Mouse (Mus musculus): ENCODE measurements around the gene C530008M17Rik. TPM values are rescaled to one million over a fixed set of nuclear protein-coding genes. Genes with fewer than 3 reads are reported as not detected.

C530008M17Rik gene
- total RNA-seq, 2 experiments from 2014 or later, result 2.2 to 2.3 TPM

DNA sequence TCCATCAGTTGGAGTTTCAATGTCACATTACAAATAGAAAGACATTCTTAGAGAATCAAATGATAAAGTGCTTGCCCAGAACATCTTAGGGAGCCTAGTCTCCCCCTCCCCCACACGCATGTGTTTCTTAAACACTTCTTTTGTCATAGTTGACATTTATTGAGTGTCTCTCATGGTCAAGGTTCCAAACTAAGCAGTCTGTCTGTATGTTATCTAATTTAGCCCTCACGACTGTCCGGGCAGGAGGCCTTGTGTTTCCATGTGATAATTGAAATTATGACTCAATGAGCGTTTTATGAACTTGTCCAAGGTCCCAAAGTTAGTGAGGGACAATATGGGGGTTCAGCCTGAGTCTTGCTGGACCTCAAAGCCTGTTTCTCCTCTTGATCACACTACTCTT, 5.0 kb downstream of the C530008M17Rik start:
- no peak for DNase-seq (ENCODE audit: low spot score)
- intact Hi-C loops (cut with DNase I), result no loop called here

DNA sequence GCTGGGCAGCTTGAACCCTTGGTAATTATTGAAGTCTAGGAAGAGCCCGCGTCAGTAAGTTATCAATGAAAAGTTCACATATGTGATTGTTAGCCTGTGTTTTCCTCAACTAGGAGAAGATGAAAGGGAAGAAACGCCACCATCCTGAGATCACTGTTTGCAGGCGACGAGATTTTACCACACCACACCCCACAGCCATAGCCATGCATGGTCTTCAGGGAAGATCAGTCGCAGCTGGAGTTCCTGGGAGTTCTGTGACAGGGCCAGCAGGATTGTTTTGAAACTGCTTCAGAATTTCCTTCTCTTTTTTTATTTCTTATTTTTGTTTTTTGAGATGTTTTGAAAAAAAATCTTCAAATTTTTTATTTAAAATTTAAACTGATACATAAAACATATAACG, 8.6 kb downstream of the C530008M17Rik start:
- intact Hi-C loops (cut with DNase I), result no loop called here
- DNase-seq (ENCODE audit: low spot score), result no peak

DNA sequence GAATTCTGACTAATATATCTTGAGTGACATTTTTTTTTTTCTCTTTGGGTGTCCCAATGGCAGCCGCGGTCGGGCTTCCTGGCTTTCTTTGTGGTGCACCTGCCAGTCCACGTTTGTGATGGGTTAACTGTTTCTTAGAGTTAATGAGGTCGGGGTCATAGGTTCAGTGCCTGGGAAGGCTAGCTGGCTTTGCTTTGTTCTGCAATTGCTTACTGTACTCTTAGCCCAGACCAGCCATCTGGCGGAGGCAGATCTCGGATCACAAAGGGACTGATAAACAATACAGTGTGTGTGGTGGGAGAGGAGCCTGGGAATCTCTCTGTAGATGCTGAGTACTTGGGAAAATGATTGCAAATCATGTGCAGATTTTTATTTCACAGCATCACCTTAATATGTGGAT, 9.1 kb downstream of the C530008M17Rik start:
- DNase-seq (ENCODE audit: low spot score), result no peak
- intact Hi-C loops (cut with DNase I), result no loop called here

DNA sequence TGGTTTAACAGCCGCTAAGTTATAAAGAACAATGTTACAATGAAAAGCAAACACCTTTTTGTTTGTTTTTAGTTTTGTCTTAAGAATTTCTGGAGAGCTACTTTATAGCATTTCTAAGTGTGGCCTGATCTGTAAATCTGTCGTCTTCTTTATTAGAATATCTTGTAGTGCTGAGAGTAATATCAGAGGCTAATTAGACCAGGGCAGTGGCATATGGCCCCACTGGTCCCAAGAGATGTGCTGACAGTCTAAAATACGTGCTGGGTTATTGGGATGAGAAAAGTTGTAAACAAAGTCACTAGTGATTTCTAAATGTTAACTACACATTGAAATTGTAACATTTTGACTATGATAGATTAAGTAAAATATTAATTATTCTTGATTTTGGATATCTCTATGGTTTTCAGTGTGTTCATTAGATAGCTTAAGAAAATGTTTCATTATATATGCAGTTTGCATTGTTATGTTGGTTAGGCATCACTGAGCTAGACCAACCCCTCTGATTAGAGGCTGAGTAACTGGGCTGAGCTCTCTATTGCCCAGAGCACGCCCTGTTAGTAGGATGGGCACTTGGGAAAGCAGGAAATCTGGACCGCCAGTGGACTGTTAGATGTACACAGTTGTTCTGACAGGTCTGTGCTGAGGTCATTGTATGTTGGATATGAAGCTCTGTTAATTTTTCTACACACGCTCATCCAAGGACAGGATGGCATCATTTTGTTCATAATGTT, 9.9 kb downstream of the C530008M17Rik start:
- intact Hi-C loops (cut with DNase I), result no loop called here
- DNase-seq (ENCODE audit: low spot score), result no peak

DNA sequence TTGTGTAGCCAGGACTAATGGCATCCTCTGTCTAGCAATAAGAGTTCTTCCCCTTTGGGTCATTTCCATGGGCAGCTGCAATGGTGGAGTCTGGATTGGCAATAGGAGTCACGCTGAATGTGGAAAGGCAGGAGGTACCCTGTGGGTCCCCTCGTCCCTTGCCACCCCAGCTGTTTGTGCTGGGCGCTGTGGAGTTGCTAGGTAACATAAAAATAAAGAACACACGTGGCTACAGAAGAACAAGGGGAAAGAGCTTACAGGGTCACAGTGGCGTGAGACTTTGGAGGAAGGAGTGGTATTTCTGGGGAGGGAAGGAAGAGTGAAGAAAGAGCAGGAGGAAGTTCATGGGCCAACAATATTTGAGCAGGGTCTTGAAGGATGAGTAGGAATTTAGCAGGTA, 11.8 kb downstream of the C530008M17Rik start:
- no peak for DNase-seq (ENCODE audit: low spot score)
- intact Hi-C loops (cut with DNase I), result no loop called here

DNA sequence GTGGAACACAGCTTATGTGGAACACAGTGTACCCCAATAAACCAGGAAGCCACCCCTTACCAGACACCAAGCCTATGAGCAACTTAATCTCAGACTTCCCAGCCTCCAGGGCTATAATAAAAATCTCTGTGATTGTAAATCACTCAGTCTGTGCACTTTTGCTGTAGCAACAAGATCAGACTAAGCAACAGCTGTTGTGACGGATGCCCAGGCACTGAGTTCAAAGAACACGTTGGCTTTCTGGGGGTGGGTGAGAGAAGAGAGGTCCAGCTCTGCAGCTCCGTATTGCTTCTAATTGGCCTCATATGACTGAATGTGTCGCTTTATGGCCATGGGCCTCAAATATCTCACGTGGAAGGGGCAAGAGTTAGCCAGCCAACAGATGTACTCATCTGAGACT, 12.2 kb downstream of the C530008M17Rik start:
- intact Hi-C loops (cut with DNase I), result no loop called here
- DNase-seq (ENCODE audit: low spot score), result no peak

DNA sequence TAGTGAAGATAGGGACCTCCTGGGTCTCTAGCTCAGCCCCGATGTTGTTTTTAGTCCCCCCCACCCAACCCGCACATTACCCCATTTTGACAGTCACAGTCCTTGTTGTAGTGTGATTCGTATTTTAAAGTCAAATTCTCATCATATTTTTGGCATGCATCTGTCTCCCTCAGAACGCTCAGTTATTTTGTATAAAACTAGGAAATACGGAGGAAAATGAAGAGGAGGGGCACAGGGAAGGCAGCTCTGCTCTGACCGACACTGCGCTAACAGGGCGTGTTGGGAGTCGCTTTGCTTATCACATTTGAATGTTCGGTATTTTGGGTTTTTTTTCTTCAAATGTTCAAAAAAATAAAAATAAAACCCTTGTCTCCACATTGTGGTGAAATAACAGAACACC, 13.9 kb downstream of the C530008M17Rik start:
- intact Hi-C loops (cut with DNase I), result no loop called here
- no peak for DNase-seq (ENCODE audit: low spot score)

DNA sequence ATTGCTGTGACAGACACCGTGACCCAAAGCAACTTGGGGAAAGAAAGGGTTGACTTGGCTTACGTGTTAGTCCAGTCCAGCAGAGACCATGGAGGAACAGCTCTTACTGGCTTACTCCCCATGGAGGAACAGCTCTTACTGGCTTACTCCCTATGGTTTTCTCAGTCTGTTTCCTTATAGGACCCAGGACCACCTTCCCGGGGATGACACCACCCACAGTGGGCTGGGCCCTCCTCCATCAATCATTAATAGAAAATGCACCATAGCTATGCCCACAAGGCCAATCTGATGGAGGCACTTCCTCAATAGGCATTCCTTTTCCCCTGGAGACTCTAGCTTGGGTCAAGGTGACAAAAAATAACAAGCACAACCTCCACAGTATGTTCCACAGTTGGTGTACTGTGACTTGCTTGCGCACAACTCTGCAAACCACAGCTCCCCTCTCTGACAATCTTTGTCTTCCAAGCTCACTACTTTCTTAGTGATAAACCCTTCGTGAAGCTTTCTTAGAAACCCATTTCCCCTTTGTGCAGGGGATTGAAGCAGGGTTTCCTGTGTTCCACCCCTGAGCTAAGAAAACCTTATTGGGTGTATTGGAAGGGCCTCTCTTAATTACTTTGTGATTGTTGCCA, 17.8 kb downstream of the C530008M17Rik start:
- intact Hi-C loops (cut with DNase I), result no loop called here
- DNase-seq (ENCODE audit: low spot score), result no peak

DNA sequence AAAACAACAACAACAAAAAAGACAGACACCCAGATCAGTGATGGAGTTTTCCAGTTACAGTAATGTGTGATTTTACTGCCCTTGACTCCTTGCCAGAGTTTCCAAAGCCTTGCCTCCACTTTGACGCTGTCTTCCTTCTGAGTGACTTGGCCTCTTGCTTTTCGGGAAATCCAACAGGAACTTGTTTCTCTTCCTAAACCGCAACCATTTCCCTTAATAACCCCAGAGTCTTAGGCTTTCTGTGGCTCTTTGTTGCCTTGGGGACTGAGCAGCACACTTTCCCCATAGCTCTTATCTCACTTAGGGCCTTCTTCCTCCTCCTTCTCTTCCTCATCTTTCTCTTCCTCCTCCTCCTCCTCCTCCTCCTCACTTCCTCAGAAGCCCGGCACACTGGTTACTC, 19.1 kb downstream of the C530008M17Rik start:
- intact Hi-C loops (cut with DNase I), result no loop called here

DNA sequence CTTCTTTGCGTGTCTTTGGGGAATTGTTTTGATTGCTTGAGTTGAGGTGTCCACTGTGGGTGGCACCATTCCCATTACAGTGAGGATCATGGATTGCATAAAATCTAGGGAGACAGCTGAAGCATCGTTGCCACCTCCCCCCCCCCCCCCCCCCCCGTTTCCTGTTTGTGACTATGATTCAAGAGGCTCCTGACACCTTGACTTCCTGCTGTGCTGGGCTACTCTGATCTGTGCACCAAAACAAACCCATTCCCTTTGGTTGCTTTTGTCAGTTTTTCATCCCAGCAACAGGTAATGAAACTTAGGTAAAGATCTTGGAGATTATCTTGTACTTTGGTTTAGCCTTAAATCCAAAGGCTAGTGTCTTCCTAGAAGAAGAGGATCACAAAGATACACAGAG, 24.6 kb downstream of the C530008M17Rik start:
- intact Hi-C loops (cut with DNase I), result no loop called here
- DNase-seq (ENCODE audit: low spot score), result no peak

More for the DNA sequence above, 19.1 kb downstream of the C530008M17Rik start:
- DNase-seq (ENCODE audit: low spot score), result no peak

DNA sequence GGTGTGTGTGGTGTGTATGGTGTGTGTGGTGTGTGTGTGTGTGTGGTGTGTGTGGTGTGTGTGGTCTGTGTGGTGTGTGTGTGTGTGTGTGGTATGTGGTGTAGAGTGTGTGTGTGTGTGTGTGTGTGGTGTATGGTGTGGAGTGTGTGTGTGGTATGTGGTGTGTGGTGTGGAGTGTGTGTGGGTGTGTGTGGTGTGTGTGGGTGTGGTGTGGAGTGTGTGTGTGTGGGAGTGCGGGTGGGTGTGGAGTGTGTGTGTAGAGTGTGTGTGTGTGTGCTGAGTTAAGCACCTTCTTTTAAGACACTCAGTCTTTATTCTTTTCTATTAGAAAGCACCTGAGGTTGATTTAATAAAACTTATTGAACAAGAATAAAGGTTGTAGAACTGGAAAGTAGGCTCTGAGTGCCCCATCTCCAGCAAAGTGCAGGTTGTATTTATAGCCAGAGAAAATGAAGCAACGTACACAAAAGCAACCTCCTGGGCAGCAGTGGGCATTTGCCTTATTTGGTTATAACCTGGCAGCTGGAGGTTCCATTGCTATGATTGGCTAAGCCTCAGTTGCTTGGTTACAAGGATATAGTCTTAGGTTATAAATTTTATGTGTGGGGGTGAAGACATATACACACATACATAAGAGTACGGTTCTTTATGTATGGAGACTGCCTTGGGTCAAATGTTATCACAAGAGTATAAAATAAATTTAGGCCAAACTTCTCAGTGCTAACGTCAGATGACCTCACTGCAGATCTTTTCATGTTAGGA, 25.8 kb downstream of the C530008M17Rik start:
- intact Hi-C loops (cut with DNase I), result no loop called here
- DNase-seq (ENCODE audit: low spot score), result no peak

DNA sequence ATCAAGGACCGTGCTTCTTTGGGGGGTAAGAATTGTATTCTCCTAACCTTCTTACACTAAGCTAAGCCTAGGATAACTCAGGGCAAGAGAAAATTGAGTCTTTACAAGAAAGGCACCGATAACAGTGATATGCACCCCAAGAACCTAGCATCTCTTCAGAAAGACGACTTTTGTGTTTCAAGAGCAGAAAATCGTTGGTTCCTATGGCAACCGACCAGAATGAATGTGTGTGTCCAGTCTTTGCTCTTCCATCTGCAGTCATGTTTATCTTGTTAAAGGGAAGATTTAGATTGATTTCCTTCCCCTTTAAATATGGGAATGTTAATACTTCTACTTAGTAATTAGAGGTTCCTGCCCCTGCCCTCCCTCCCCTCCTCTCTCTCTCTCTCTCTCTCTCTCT, 27.1 kb downstream of the C530008M17Rik start:
- intact Hi-C loops (cut with DNase I), result no loop called here
- DNase-seq (ENCODE audit: low spot score), result no peak

DNA sequence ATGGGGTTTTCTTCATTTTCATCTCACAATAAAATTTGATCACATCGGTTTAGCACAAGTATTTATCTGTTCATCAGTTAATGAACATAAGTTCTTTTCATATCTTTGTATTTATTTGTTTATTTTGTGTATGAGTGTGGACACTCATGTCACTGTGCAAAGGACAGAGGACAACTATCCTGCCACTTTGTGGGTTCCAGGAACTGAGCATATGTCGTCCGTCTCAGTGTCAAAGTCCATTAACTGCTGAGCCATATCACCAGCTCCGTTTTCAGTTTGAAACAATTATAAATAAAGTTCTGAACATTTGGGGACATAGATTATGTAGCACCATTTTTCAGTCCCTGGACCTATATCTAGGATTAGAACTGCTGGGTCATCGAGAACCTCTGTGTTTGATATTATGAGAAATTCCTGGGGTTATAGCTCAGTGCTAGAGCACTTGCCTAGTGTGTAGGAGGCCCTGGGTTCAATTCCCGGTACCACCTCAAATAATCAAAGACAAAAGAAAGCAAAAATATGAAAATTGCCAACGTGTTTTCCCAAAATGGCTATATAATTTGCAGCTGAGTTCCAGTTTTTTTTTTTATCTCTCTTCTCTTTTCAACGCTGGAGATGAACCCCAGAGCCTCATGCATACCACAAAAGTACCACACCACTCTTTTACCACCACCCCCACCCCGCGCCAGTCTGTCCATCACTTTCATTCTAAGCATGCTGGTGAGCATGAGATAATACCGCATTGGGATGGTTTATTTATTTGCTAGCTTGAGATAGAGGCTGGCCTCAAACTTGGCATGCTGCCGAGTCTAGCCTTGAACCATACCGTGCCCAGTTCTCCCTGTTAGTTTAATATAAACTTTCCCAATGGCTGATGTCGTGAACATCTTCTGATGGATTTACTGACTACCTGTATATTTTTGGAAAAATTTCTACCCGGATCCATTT, 28.6 kb downstream of the C530008M17Rik start:
- intact Hi-C loops (cut with DNase I), result no loop called here
- no peak for DNase-seq (ENCODE audit: low spot score)

DNA sequence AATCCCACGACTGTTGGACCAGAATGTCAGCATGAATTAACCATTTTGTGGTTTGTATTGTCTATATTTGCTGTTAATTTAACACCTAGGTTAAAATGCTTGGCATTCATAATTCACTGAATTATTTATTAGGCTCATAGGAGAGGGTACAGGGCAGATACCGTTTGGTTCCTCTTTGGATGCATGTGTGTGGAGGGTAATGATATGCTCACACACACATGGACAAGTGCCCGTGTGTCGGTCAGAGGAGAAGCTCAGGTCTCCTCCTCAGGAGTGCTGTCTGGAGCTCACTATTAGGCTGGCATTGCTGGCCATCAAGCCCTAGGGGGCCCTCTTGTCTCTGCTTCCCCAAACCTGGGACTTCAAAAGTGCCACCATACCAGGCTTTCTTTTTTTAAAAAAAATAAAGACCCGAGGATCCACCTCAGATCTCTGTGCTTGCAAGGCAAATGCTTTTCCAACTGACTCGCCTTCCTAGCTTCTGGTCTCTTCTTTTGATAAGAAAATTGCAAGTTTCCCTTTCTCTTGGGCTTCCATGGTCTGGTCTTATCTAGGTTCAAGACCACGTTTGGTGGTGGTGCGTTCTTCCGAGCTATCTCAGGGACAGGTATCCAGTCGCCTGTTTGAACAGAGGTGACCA, 31.8 kb downstream of the C530008M17Rik start:
- DNase-seq (ENCODE audit: low spot score), result no peak
- intact Hi-C loops (cut with DNase I), result no loop called here

DNA sequence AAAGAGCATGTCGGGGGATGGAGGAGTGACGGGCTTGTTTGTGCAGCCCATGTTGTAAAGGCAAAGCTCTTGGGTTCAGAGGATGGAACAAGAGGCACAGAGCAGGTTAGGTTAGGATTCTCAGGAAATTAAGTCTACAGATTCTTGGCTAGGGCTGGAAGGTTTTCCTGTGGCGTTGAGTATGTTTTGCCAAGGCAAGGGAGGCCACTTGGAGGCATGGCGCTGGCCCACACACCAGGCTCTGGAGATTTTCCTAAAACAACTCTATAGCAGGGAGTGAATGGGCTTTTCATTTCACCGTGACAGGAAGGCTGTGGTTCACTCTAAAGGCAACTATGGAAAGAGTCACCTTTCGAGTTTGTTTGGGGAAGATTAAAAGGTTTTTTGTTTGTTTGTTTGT, 32.3 kb downstream of the C530008M17Rik start:
- intact Hi-C loops (cut with DNase I), result no loop called here
- no peak for DNase-seq (ENCODE audit: low spot score)

DNA sequence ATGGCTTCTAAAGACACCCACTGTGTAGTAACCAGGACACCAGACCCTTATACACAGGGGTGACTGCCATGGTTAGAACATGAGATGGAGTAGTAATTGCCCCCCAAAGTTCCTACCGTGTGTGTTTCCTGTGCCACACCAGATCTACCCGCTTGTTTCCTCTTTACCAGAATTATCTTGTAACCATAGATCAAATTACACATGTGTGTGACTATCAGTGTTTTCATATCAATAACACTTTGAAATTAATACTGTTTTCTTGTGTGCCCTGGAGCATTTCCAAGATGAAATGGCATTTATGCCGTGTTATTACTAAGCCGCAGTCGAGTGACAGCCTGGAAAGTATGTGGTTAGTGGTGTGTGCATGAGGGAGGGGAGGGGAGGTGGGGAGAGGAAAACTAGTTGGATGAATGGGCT, 33.9 kb downstream of the C530008M17Rik start:
- DNase-seq (ENCODE audit: low spot score), result no peak
- intact Hi-C loops (cut with DNase I), result no loop called here

DNA sequence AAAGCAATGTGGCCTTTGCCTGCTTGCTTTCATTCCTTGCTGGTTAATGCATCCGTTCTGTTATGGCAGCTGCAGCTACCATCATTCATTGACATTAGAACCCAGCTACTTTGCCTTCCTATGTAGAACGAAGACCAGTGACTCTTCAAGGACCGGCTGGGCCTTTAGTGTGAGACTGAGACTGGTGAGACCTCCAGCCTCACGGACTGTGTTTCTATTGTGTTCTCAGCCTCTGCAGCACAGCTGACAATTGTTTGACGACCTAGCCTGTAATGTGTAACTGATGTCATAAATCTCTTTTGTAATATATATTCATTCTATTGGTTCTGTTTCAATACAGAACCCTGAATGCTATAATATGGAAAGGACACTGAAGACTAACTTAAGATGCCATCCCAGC, 34.9 kb downstream of the C530008M17Rik start:
- intact Hi-C loops (cut with DNase I), result no loop called here

DNA sequence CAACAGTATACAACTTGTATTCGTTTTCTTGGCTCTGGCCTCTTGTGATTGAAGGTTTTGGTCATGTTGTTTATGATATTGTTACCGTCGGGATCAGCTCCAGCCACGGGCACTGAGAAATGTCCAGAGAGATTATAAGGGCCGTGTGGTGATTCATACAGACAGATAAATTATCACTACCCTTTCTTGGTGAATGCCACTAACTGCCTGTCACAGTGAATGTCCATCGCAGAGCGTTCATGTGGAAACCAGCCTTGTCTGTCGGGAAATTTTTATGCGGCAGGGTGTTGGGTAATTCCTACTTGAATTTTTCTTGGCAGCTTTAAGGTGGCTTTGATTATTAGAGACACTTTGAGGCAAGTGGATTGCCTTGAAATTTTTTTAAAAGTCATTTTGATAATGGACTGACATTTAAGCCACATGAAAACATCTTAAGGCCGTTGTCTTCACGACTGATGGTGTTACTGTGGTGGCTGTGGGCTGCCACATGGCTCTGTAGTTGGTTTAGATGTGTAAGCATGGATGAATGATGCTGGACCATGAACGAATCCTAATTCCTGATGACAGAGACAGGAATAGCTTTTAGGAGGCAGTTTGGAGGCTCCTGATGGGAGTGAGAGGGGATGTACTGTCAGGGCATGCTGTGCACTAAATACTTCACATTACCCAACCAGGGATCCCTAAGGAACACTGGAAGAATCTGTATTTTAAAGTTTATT, 35.6 kb downstream of the C530008M17Rik start:
- intact Hi-C loops (cut with DNase I), result no loop called here
- DNase-seq (ENCODE audit: low spot score), result no peak

More for the DNA sequence above, 34.9 kb downstream of the C530008M17Rik start:
- DNase-seq (ENCODE audit: low spot score), result no peak

DNA sequence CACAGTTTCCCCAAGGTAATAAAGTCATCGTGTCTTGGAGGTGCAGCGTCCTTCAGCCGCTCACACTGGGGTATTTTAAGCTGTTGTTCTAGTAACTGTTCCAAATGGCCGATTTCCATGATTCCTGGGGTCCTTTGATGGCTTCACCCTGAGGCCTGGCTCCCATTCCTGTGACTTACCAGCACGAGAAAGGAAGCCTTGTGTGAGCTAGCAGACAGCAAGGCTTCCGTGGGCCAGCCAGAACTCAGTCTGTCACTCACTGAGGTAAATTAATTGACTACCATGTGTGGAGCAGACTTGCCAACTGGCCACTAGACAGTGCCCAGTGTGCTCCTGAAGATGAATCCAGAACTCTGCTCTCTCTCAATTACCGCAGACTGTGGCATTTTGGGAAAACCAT, 41.2 kb downstream of the C530008M17Rik start:
- intact Hi-C loops (cut with DNase I), result no loop called here
- no peak for DNase-seq (ENCODE audit: low spot score)

All from heart, postnatal 25 days (tissue).